Mouse (Mus musculus): ENCODE results near the gene Eif2a. TPM values are rescaled to one million over a fixed set of nuclear protein-coding genes. Genes with fewer than 3 reads are reported as not detected.
"Not testable (repeated sequence)": the region's sequence is repeated elsewhere in the genome, so short reads cannot be mapped to it uniquely, and the experiment has no call there.

Eif2a gene
- polyA plus RNA-seq, 1 experiment from 2014 or later = 56.3 TPM

DNA sequence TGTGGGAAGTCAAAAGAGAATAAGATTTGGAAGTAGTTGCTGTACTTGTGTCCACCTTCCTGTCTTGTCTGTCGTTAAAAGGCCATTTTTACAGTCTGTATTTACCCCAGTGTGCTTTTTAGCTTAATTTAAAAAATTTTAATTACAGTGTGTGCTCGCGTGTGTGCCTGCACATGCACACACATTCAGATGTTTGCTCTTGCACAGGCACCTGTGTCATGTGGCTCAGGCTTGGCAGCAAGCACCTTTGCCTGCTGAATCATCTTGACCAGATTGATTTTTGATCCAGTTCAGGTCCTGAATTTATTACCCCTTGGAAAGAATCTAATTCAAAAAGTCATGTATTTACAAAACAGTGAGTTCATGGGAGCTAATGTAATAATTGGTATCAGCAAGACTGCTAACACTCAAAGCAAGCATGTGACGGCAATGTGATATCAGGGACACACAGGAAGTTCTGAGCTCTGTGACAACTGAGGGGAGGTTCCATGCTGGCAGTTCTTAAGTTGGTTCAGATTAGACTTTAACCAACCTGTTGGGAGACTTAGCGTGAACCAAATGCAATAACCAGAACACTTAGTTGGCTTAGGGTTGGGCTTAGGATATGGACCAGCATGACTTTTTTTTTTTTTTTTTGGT lies 57.3 kb downstream of the Eif2a start:
- Histone ChIP-seq H3K27me3 (ENCODE audit: low read depth, poor library complexity, severe bottlenecking) (no peaks in the 10 kb centered on the region), H3K36me3 (peaks cover 73% of the 10 kb centered on the region), H3K4me1 (peaks cover 2% of the 10 kb centered on the region; the same call in 1 of the 2 replicates), H3K27ac (replicated peaks) (no peak overlapping the region), H3K4me3 (no peak overlapping the region), H3K9me3 (replicated peaks) (no peaks in the 10 kb centered on the region)
- no peak for DNase-seq (ENCODE audit: low spot score)
- WGBS = 94% methylated on average over 5 of the region's 5 CpGs

DNA sequence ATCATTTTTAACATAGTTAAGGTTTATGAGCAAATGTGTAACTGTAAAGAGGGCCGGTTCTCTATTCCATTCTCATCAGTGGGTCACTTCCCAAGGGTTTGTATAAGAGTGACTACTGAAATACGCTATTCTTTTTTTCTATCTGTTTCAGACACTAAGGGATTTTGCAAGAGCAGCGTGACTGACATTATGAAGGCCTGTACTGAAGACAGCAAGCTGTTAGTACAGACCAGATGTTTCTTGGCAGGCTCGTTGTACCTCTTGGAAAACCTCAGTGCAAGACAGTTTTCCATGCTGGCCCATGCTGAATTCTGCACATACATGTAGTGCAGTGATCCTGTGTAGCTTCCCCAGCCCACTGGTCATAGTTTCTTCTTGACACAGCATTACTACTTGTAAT lies 64.9 kb downstream of the Eif2a start:
- H3K36me3 ChIP-seq = peaks cover 92% of the 10 kb centered on the region
- H3K9me3 ChIP-seq (replicated peaks); H3K4me1 ChIP-seq; H3K4me3 ChIP-seq; H3K27ac ChIP-seq (replicated peaks); DNase-seq (ENCODE audit: low spot score); H3K27me3 ChIP-seq (ENCODE audit: low read depth, poor library complexity, severe bottlenecking): not testable (repeated sequence)
- WGBS = 97% methylated on average over 4 of the region's 4 CpGs

DNA sequence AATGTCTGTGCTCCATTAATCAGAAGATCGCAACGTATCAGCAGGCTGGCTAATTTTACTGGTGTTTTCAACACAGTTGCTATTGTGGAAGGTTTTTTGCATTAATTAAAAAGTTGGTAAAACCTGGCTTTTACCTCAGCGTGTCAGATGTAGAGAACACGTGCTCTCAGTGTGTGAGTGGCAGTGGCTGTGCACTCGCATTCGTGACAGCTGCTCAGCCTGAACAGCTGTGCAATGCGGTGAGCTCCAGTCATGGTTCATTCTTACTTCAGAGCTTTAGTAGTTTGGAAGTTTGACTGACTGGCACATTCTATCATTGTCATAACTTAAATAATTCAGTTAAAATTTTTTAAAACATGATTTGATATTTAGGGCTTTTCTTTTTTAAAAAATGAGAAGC lies 67.0 kb downstream of the Eif2a start:
- H3K27me3 ChIP-seq (ENCODE audit: low read depth, poor library complexity, severe bottlenecking); H3K4me1 ChIP-seq; H3K27ac ChIP-seq (replicated peaks); DNase-seq (ENCODE audit: low spot score); H3K4me3 ChIP-seq; H3K9me3 ChIP-seq (replicated peaks): not testable (repeated sequence)
- WGBS = 90% methylated on average over 7 of the region's 7 CpGs
- H3K36me3 ChIP-seq = peaks cover 83% of the 10 kb centered on the region

DNA sequence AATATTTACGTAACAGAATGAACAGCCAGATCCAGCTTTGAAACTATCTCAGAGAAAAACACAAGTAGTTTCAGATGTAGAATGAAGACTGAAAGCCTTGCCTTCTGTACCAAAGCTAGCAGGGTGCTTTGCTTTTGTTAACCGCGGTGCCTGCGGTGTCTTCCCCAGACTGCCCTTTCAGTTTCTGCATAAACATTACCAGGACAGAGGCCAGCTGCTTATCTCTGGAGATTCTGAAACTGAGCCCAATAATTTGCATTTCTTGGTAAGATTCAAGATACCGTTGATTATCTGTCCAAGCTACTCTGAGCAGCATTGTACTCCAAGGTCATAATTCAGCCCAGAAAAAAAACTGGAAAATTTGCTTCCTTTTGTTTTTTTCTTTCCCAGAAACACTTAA lies 68.0 kb downstream of the Eif2a start:
- H3K36me3 ChIP-seq = peaks cover 83% of the 10 kb centered on the region
- 52% methylated on average over 5 of the region's 5 CpGs for WGBS
- H3K27ac ChIP-seq (replicated peaks) = no peak overlapping the region
- no peaks in the 10 kb centered on the region for H3K4me1 ChIP-seq
- H3K4me3 ChIP-seq = no peak overlapping the region
- H3K9me3 ChIP-seq (replicated peaks) = 0 out of 2 replicates have a peak, but pooled peaks cover 2% of the 10 kb centered on the region
- no peak for DNase-seq (ENCODE audit: low spot score)
- no peaks in the 10 kb centered on the region for H3K27me3 ChIP-seq (ENCODE audit: low read depth, poor library complexity, severe bottlenecking)

Other genes with a start within 250 kb of the Eif2a start
- gene Tsc22d2, start 111.1 kb upstream of the Eif2a start, polyA plus RNA-seq (2016; fragmentation: Nextera tagmentation; extraction: Ambion mirVana) = 7.0 and 7.4 TPM in 2 replicates
- gene Serp1, start 71 bp downstream of the Eif2a start, polyA plus RNA-seq (2016; fragmentation: Nextera tagmentation; extraction: Ambion mirVana) = 136 and 143 TPM in 2 replicates
- gene Selenot, start 50.8 kb downstream of the Eif2a start, polyA plus RNA-seq (2016; fragmentation: Nextera tagmentation; extraction: Ambion mirVana) = 16.5 and 17.1 TPM in 2 replicates
- 0.05 TPM in 1 of 2 replicates, not detected in the other for gene Erich6, start 111.4 kb downstream of the Eif2a start, polyA plus RNA-seq (2016; fragmentation: Nextera tagmentation; extraction: Ambion mirVana)
- 2.7 and 2.8 TPM in 2 replicates for gene Siah2, start 166.6 kb downstream of the Eif2a start, polyA plus RNA-seq (2016; fragmentation: Nextera tagmentation; extraction: Ambion mirVana)